Mouse (Mus musculus) bone marrow macrophage, adult 2 months (primary cell): ENCODE results near the gene Haus2.

ENCODE experiments used
- CTCF ChIP-seq: IDR thresholded peaks from 2 replicates; pipeline ENCODE4 v1.5.1; 2012; ENCODE audit warnings: low read depth, mild to moderate bottlenecking, low read length, moderate library complexity
- POLR2A ChIP-seq: IDR thresholded peaks from 2 replicates; pipeline ENCODE4 v1.6.1; 2012; ENCODE audit warnings: mild to moderate bottlenecking, low read depth, low read length, borderline replicate concordance

DNA sequence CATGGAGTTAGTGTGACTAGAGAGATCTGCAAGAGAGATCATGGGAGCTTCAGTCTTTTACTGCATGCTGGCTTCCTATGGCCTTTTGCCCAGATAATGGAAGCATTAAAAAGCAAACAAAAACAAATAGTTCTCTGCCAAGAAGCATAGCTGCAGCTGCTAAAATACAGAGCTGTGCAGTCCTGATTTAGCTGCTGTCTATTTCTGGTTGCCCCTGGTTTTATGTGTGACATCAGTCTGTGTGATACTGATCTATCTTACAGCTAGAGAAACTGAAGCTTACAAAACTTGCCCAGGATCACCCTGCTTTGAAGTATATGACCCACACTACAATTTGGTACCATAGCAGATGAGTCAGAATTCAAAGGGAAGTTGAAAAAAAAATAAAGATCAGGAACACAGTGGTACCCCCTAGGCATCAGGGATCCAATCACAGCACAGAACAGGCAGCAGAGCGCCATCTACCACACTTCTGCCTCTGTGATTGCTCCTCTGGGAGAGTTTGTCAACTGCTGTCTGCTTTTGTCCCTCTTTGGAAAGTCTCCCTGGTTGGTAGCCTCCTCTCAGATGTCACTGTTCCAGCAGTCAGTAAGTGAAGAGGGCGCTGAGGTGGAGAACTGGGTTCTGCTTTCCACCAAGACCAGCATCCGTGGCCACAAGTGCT, 54.4 kb downstream of the Haus2 start:
- peak; percentile 7; the same call in 1 of the 2 replicates for TF ChIP-seq CTCF
- no peak for TF ChIP-seq POLR2A
